Mouse (Mus musculus) lung, adult 2 months (tissue): ENCODE results near the gene Cyp2s1.

Experiments used
- CTCF ChIP-seq: fragments of 200-500 bp; IDR thresholded peaks from 2 replicates; pipeline ENCODE4 v1.5.1; 2011; ENCODE audit warnings: mild to moderate bottlenecking, low read length, control low read depth; ENCODE audit not compliant: insufficient read depth
- POLR2A ChIP-seq: fragments of 200-500 bp; IDR thresholded peaks from 2 replicates; pipeline ENCODE4 v1.6.1; 2011; ENCODE audit warnings: low read depth, mild to moderate bottlenecking, control low read depth, low read length, borderline replicate concordance; ENCODE audit errors: extremely low read depth

GRCm38 (mm10) chr7:25766108-25766507 lies 50.6 kb downstream of the Cyp2s1 start:
- no peak for TF ChIP-seq CTCF
- no peak for TF ChIP-seq POLR2A
